Mouse (Mus musculus): Measurements from ENCODE around the gene Dlx4. TPM values are rescaled to one million over a fixed set of nuclear protein-coding genes. Genes with fewer than 3 reads are reported as not detected.
A peak's percentile ranks its signal among the peaks of the same experiment; 100 is the strongest.

The Dlx4 gene
- polyA plus RNA-seq, 1 experiment from 2014 or later = 6.5 TPM

GRCm38 (mm10) chr11:95155511-95155910 is 9.4 kb upstream of the Dlx4 start:
- H3K4me1 ChIP-seq = peaks cover 7% of the 10 kb centered on the region
- peaks cover 26% of the 10 kb centered on the region for H3K27me3 ChIP-seq
- no peaks in the 10 kb centered on the region for H3K36me3 ChIP-seq
- WGBS = 77% methylated on average over 2 of the region's 2 CpGs
- no peak overlapping the region for H3K9ac ChIP-seq
- H3K4me3 ChIP-seq (replicated peaks) = no peak overlapping the region
- no peaks in the 10 kb centered on the region for H3K9me3 ChIP-seq (replicated peaks)
- H3K27ac ChIP-seq (replicated peaks) = no peak overlapping the region
- ATAC-seq (ENCODE audit: insufficient number of reproducible peaks, low FRiP score, low TSS enrichment, low read depth) = no peak
- H3K4me2 ChIP-seq (replicated peaks) = no peak overlapping the region

GRCm38 (mm10) chr11:95153681-95154080 is 7.6 kb upstream of the Dlx4 start:
- H3K4me3 ChIP-seq (replicated peaks) = no peak overlapping the region
- H3K27me3 ChIP-seq = peaks cover 43% of the 10 kb centered on the region
- H3K4me2 ChIP-seq (replicated peaks) = no peak overlapping the region
- no peak overlapping the region for H3K9ac ChIP-seq
- H3K27ac ChIP-seq (replicated peaks) = no peak overlapping the region
- peaks cover 19% of the 10 kb centered on the region for H3K4me1 ChIP-seq
- 73% methylated on average over 5 of the region's 5 CpGs for WGBS
- no peak for ATAC-seq (ENCODE audit: insufficient number of reproducible peaks, low FRiP score, low TSS enrichment, low read depth)
- no peaks in the 10 kb centered on the region for H3K36me3 ChIP-seq
- H3K9me3 ChIP-seq (replicated peaks) = no peaks in the 10 kb centered on the region

GRCm38 (mm10) chr11:95153116-95153515 is 7.1 kb upstream of the Dlx4 start:
- H3K9ac ChIP-seq = no peak overlapping the region
- H3K27ac ChIP-seq (replicated peaks) = no peak overlapping the region
- peaks cover 49% of the 10 kb centered on the region for H3K27me3 ChIP-seq
- H3K36me3 ChIP-seq = no peaks in the 10 kb centered on the region
- WGBS = 27% methylated on average over 5 of the region's 5 CpGs
- no peak overlapping the region for H3K4me2 ChIP-seq (replicated peaks)
- H3K9me3 ChIP-seq (replicated peaks) = no peaks in the 10 kb centered on the region
- H3K4me3 ChIP-seq (replicated peaks) = no peak overlapping the region
- H3K4me1 ChIP-seq = peaks cover 21% of the 10 kb centered on the region
- ATAC-seq (ENCODE audit: insufficient number of reproducible peaks, low FRiP score, low TSS enrichment, low read depth) = no peak

GRCm38 (mm10) chr11:95150269-95151049 is 4.4 kb upstream of the Dlx4 start:
- WGBS = 10% methylated on average over 33 of the region's 33 CpGs
- no peaks in the 10 kb centered on the region for H3K9me3 ChIP-seq (replicated peaks)
- no peak for ATAC-seq (ENCODE audit: insufficient number of reproducible peaks, low FRiP score, low TSS enrichment, low read depth)
- H3K27ac ChIP-seq (replicated peaks) = no peak overlapping the region
- peak overlapping the region; percentile 32; the same call in 1 of the 2 replicates for H3K4me2 ChIP-seq (replicated peaks)
- H3K4me1 ChIP-seq = peaks cover 31% of the 10 kb centered on the region
- H3K4me3 ChIP-seq (replicated peaks) = peak overlapping the region; percentile 9
- H3K27me3 ChIP-seq = peaks cover 74% of the 10 kb centered on the region
- no peak overlapping the region for H3K9ac ChIP-seq
- no peaks in the 10 kb centered on the region for H3K36me3 ChIP-seq

- WGBS = 10% methylated on average over 27 of the region's 27 CpGs
- Histone ChIP-seq H3K9me3 (replicated peaks) (no peaks in the 10 kb centered on the region), H3K36me3 (no peaks in the 10 kb centered on the region), H3K27me3 (peaks cover 82% of the 10 kb centered on the region), H3K4me3 (replicated peaks) (no peak overlapping the region), H3K27ac (replicated peaks) (no peak overlapping the region), H3K4me2 (replicated peaks) (0 out of 2 replicates have a peak overlapping the region, but pooled peaks have one; percentile 32), H3K4me1 (peaks cover 39% of the 10 kb centered on the region), H3K9ac (no peak overlapping the region)
- ATAC-seq (ENCODE audit: insufficient number of reproducible peaks, low FRiP score, low TSS enrichment, low read depth) = no peak
Observed at GRCm38 (mm10) chr11:95149462-95150268, 3.6 kb upstream of the Dlx4 start.

GRCm38 (mm10) chr11:95148754-95149153 is 2.7 kb upstream of the Dlx4 start:
- no peak overlapping the region for H3K9ac ChIP-seq
- H3K27me3 ChIP-seq = peaks cover 91% of the 10 kb centered on the region
- ATAC-seq (ENCODE audit: insufficient number of reproducible peaks, low FRiP score, low TSS enrichment, low read depth) = no peak
- H3K4me2 ChIP-seq (replicated peaks) = no peak overlapping the region
- no peaks in the 10 kb centered on the region for H3K9me3 ChIP-seq (replicated peaks)
- peaks cover 43% of the 10 kb centered on the region for H3K4me1 ChIP-seq
- H3K4me3 ChIP-seq (replicated peaks) = no peak overlapping the region
- WGBS = 12% methylated on average over 9 of the region's 9 CpGs
- no peaks in the 10 kb centered on the region for H3K36me3 ChIP-seq
- H3K27ac ChIP-seq (replicated peaks) = no peak overlapping the region

GRCm38 (mm10) chr11:95144946-95145483 is 1.0 kb downstream of the Dlx4 start:
- Histone ChIP-seq H3K36me3 (no peaks in the 10 kb centered on the region), H3K4me2 (replicated peaks) (peak overlapping the region; percentile 84), H3K9ac (0 out of 2 replicates have a peak overlapping the region, but pooled peaks have one; percentile 37), H3K27ac (replicated peaks) (0 out of 2 replicates have a peak overlapping the region, but pooled peaks have one; percentile 25), H3K9me3 (replicated peaks) (no peaks in the 10 kb centered on the region), H3K4me1 (peaks cover 41% of the 10 kb centered on the region), H3K4me3 (replicated peaks) (peak overlapping the region; percentile 47), H3K27me3 (peaks cover 98% of the 10 kb centered on the region)
- no peak for ATAC-seq (ENCODE audit: insufficient number of reproducible peaks, low FRiP score, low TSS enrichment, low read depth)
- WGBS = 1% methylated on average over 34 of the region's 34 CpGs

- no peak overlapping the region for H3K9ac ChIP-seq
- WGBS = 21% methylated on average over 9 of the region's 9 CpGs
- peak overlapping the region; percentile 47 for H3K4me3 ChIP-seq (replicated peaks)
Observed at GRCm38 (mm10) chr11:95144091-95144945, 1.7 kb downstream of the Dlx4 start.

GRCm38 (mm10) chr11:95143663-95144062 is 2.4 kb downstream of the Dlx4 start:
- WGBS = 21% methylated on average over 4 of the region's 4 CpGs

More at GRCm38 (mm10) chr11:95144091-95144945, 1.7 kb downstream of the Dlx4 start:
- H3K27me3 ChIP-seq = peaks cover 99% of the 10 kb centered on the region
- peaks cover 39% of the 10 kb centered on the region for H3K4me1 ChIP-seq
- H3K9me3 ChIP-seq (replicated peaks) = no peaks in the 10 kb centered on the region
- H3K36me3 ChIP-seq = no peaks in the 10 kb centered on the region
- peak overlapping the region; percentile 84 for H3K4me2 ChIP-seq (replicated peaks)
- H3K27ac ChIP-seq (replicated peaks) = no peak overlapping the region
- ATAC-seq (ENCODE audit: insufficient number of reproducible peaks, low FRiP score, low TSS enrichment, low read depth) = no peak

GRCm38 (mm10) chr11:95142980-95143575 is 3.0 kb downstream of the Dlx4 start:
- H3K9me3 ChIP-seq (replicated peaks) = no peaks in the 10 kb centered on the region
- peak overlapping the region; percentile 41 for H3K4me2 ChIP-seq (replicated peaks)
- peaks cover 33% of the 10 kb centered on the region for H3K4me1 ChIP-seq
- no peak overlapping the region for H3K27ac ChIP-seq (replicated peaks)
- no peak overlapping the region for H3K9ac ChIP-seq
- no peak; the same call in 1 of the 2 replicates for ATAC-seq (ENCODE audit: insufficient number of reproducible peaks, low FRiP score, low TSS enrichment, low read depth)
- H3K27me3 ChIP-seq = peaks cover 99% of the 10 kb centered on the region
- WGBS = 3% methylated on average over 39 of the region's 39 CpGs
- peak overlapping the region; percentile 19 for H3K4me3 ChIP-seq (replicated peaks)
- no peaks in the 10 kb centered on the region for H3K36me3 ChIP-seq

More at GRCm38 (mm10) chr11:95143663-95144062, 2.4 kb downstream of the Dlx4 start:
- H3K4me2 ChIP-seq (replicated peaks) = peak overlapping the region; percentile 41; the same call in 1 of the 2 replicates
- H3K36me3 ChIP-seq = no peaks in the 10 kb centered on the region
- H3K27me3 ChIP-seq = peaks cover 99% of the 10 kb centered on the region
- no peak overlapping the region for H3K4me3 ChIP-seq (replicated peaks)
- H3K27ac ChIP-seq (replicated peaks) = no peak overlapping the region
- peaks cover 34% of the 10 kb centered on the region for H3K4me1 ChIP-seq
- no peak for ATAC-seq (ENCODE audit: insufficient number of reproducible peaks, low FRiP score, low TSS enrichment, low read depth)
- no peaks in the 10 kb centered on the region for H3K9me3 ChIP-seq (replicated peaks)
- no peak overlapping the region for H3K9ac ChIP-seq

All from embryonic facial prominence, embryonic 15.5 days (tissue).